Mouse (Mus musculus) megakaryocyte, embryonic 14.5 days (primary cell): Measurements from ENCODE around the gene St7.

ENCODE experiments used
- FLI1 ChIP-seq: IDR thresholded peaks from 2 replicates; pipeline ENCODE4 v1.6.1; 2012; ENCODE audit warnings: low read length, inconsistent platforms, mixed read lengths
- GATA1 ChIP-seq: IDR thresholded peaks from 3 replicates; pipeline ENCODE4 v1.6.1; 2012; ENCODE audit warnings: mixed read lengths, low read length, inconsistent platforms, borderline replicate concordance

DNA sequence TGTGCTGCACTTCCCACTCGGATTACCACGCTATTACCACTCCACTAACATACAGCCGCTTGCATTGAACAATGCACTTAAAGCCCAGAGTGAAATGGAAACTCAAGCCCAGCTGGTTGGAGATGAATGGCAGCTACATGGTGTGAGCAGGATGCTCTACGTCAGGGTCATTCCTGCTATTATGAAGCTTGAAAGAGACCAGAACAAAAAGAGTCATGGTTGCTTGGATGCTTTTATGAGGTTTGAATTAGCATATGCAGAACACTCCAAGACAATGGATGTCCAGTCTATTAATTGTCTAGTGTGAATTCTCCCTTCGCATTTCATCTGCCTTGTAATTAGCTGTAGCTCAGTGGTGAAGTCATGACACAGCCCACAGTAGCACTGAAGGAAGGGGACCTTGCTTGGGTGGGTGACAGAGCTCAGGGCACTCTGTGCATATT is 104.6 kb downstream of the St7 start:
- no peak for TF ChIP-seq GATA1
- TF ChIP-seq FLI1, result no peak
